Mouse (Mus musculus): ENCODE measurements around the gene Dok5. TPM values are rescaled to one million over a fixed set of nuclear protein-coding genes. Genes with fewer than 3 reads are reported as not detected.

Gene Dok5
- polyA plus RNA-seq, 1 experiment, result 0.02 TPM

DNA sequence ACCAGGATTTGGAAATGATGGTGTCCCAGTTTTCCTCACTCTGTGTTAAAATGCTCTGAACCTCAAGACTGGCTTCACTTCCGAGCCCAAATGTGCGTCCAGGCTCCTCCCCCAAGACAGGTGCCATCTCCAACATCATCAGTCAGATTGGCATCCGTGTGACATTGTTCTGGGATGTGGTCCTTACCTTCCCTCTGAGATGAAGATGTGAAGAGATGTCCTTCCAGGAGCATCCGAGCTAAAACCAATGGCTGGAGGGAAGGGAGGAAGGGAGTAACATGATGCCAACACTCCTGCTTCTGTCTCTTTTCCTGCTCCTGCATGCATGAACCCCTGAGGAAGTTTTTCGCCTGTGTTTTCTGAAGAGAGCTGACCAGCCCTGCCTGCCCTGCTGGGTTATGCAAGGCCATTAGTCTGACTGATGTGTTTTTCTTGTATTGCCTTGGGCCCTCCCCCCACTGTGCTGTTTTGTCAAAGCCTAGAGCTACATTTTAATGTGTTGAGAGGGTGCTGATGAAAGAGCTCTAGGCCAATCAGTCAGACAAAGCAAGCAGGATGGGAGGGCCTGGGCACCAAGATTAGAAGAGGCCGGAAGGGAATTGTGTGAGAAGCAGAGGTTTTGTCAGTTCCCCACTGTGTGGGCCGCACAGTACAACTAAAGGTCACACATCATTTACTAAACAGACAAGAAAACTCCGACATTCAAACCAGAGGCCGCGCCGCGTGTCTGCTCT lies 106.4 kb downstream of the Dok5 start:
- no peaks in the 10 kb centered on the region for H3K36me3 ChIP-seq (ENCODE audit: control insufficient read depth, insufficient read depth)
- H3K4me3 ChIP-seq, result no peak overlapping the region
- no peak for TF ChIP-seq MAX (IDR thresholded peaks at IDR 0.05; ENCODE audit: low read depth)
- TF ChIP-seq E2F4 (IDR thresholded peaks at IDR 0.05; ENCODE audit: insufficient read depth), result no peak
- TF ChIP-seq TCF12 (IDR thresholded peaks at IDR 0.05; ENCODE audit: insufficient read depth, poor library complexity, severe bottlenecking), result no peak
- TF ChIP-seq POLR2AphosphoS2 (IDR thresholded peaks at IDR 0.05; ENCODE audit: insufficient read length, low read depth), result no peak
- no peak for TF ChIP-seq POLR2A (IDR thresholded peaks at IDR 0.05; ENCODE audit: insufficient read length, low read depth)
- no peak for TF ChIP-seq TCF3 (IDR thresholded peaks at IDR 0.05; ENCODE audit: insufficient read length, low read depth)
- no peak for TF ChIP-seq MYOD1 (IDR thresholded peaks at IDR 0.05; ENCODE audit: control insufficient read depth in 1 of 3, insufficient read length in 2 of 3, low read depth in 2 of 3)
- TF ChIP-seq MYOG (IDR thresholded peaks at IDR 0.05; ENCODE audit: control insufficient read depth in 1 of 3, insufficient read depth in 1 of 3, insufficient read length in 2 of 3, low read depth in 2 of 3), result no peak
- TF ChIP-seq SRF (IDR thresholded peaks at IDR 0.05; ENCODE audit: control insufficient read depth, insufficient read length, low read depth), result no peak
- no peak for TF ChIP-seq REST (IDR thresholded peaks at IDR 0.05; ENCODE audit: insufficient read depth, insufficient read length)
- no peak for TF ChIP-seq CEBPB (IDR thresholded peaks at IDR 0.05; ENCODE audit: insufficient read depth, poor library complexity, severe bottlenecking)
- TF ChIP-seq USF1 (IDR thresholded peaks at IDR 0.05; ENCODE audit: low read depth), result no peak
- no peak overlapping the region for H3ac ChIP-seq (ENCODE audit: control insufficient read depth, insufficient read length)
- H3K4me2 ChIP-seq (ENCODE audit: low read depth), result no peak overlapping the region
- no peaks in the 10 kb centered on the region for H3K27me3 ChIP-seq (ENCODE audit: control insufficient read depth, insufficient read depth, insufficient read length)
- no peaks in the 10 kb centered on the region for H3K79me2 ChIP-seq (ENCODE audit: control insufficient read depth, insufficient read depth)

- Histone ChIP-seq H3K27me3 (ENCODE audit: control insufficient read depth, insufficient read depth, insufficient read length) (no peaks in the 10 kb centered on the region), H3K4me3 (no peak overlapping the region), H3ac (ENCODE audit: control insufficient read depth, insufficient read length) (no peak overlapping the region), H3K4me2 (ENCODE audit: low read depth) (no peak overlapping the region), H3K36me3 (ENCODE audit: control insufficient read depth, insufficient read depth) (no peaks in the 10 kb centered on the region), H3K79me2 (ENCODE audit: control insufficient read depth, insufficient read depth) (no peaks in the 10 kb centered on the region)
- TF ChIP-seq E2F4 (IDR thresholded peaks at IDR 0.05; ENCODE audit: insufficient read depth), result no peak
- TF ChIP-seq CEBPB (IDR thresholded peaks at IDR 0.05; ENCODE audit: insufficient read depth, poor library complexity, severe bottlenecking), result no peak
- TF ChIP-seq MAX (IDR thresholded peaks at IDR 0.05; ENCODE audit: low read depth), result no peak
- no peak for TF ChIP-seq SRF (IDR thresholded peaks at IDR 0.05; ENCODE audit: control insufficient read depth, insufficient read length, low read depth)
- TF ChIP-seq MYOD1 (IDR thresholded peaks at IDR 0.05; ENCODE audit: control insufficient read depth in 1 of 3, insufficient read length in 2 of 3, low read depth in 2 of 3), result no peak
- TF ChIP-seq POLR2A (IDR thresholded peaks at IDR 0.05; ENCODE audit: insufficient read length, low read depth), result no peak
- TF ChIP-seq USF1 (IDR thresholded peaks at IDR 0.05; ENCODE audit: low read depth), result no peak
- no peak for TF ChIP-seq REST (IDR thresholded peaks at IDR 0.05; ENCODE audit: insufficient read depth, insufficient read length)
- no peak for TF ChIP-seq TCF3 (IDR thresholded peaks at IDR 0.05; ENCODE audit: insufficient read length, low read depth)
- no peak for TF ChIP-seq POLR2AphosphoS2 (IDR thresholded peaks at IDR 0.05; ENCODE audit: insufficient read length, low read depth)
- TF ChIP-seq MYOG (IDR thresholded peaks at IDR 0.05; ENCODE audit: control insufficient read depth in 1 of 3, insufficient read depth in 1 of 3, insufficient read length in 2 of 3, low read depth in 2 of 3), result no peak
These were observed 109.9 kb downstream of the Dok5 start for GRCm38 (mm10) chr2:170841441-170841965.

- no peaks in the 10 kb centered on the region for H3K27me3 ChIP-seq (ENCODE audit: control insufficient read depth, insufficient read depth, insufficient read length)
- TF ChIP-seq E2F4 (IDR thresholded peaks at IDR 0.05; ENCODE audit: insufficient read depth) (no peak), CEBPB (IDR thresholded peaks at IDR 0.05; ENCODE audit: insufficient read depth, poor library complexity, severe bottlenecking) (no peak), MYOG (IDR thresholded peaks at IDR 0.05; ENCODE audit: control insufficient read depth in 1 of 3, insufficient read depth in 1 of 3, insufficient read length in 2 of 3, low read depth in 2 of 3) (no peak), POLR2A (IDR thresholded peaks at IDR 0.05; ENCODE audit: insufficient read length, low read depth) (no peak), SRF (IDR thresholded peaks at IDR 0.05; ENCODE audit: control insufficient read depth, insufficient read length, low read depth) (no peak)
- no peaks in the 10 kb centered on the region for H3K36me3 ChIP-seq (ENCODE audit: control insufficient read depth, insufficient read depth)
- no peak overlapping the region for H3K4me2 ChIP-seq (ENCODE audit: low read depth)
- H3K79me2 ChIP-seq (ENCODE audit: control insufficient read depth, insufficient read depth), result no peaks in the 10 kb centered on the region
- no peak overlapping the region for H3K4me3 ChIP-seq
- no peak overlapping the region for H3ac ChIP-seq (ENCODE audit: control insufficient read depth, insufficient read length)
These were observed 113.9 kb downstream of the Dok5 start for GRCm38 (mm10) chr2:170845511-170845910.

DNA sequence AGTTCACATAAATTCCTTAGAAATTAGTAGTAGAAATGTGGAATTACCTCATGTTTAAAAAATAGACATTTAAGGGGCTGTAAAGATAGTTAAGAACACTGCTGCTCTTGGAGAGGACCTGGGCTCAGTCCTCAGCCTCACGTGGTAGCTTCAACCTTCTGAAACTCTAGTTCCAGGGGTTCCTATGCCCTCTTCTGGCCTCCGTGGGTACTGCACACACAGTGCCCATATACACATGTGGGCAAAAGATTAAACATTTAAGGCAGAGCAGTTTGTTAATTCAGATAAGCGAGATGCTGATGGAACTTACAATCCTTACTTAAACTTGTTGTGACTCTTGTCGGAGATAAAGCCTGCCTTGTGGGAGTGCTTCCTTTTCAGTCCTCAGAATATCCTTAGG lies 118.5 kb downstream of the Dok5 start:
- Histone ChIP-seq H3ac (ENCODE audit: control insufficient read depth, insufficient read length) (no peak overlapping the region), H3K36me3 (ENCODE audit: control insufficient read depth, insufficient read depth) (no peaks in the 10 kb centered on the region), H3K4me3 (no peak overlapping the region), H3K79me2 (ENCODE audit: control insufficient read depth, insufficient read depth) (no peaks in the 10 kb centered on the region), H3K27me3 (ENCODE audit: control insufficient read depth, insufficient read depth, insufficient read length) (no peaks in the 10 kb centered on the region), H3K4me2 (ENCODE audit: low read depth) (no peak overlapping the region)
- no peak for TF ChIP-seq POLR2AphosphoS2 (IDR thresholded peaks at IDR 0.05; ENCODE audit: insufficient read length, low read depth)
- TF ChIP-seq MYOG (IDR thresholded peaks at IDR 0.05; ENCODE audit: control insufficient read depth in 1 of 3, insufficient read depth in 1 of 3, insufficient read length in 2 of 3, low read depth in 2 of 3), result no peak
- TF ChIP-seq TCF12 (IDR thresholded peaks at IDR 0.05; ENCODE audit: insufficient read depth, poor library complexity, severe bottlenecking), result no peak
- TF ChIP-seq POLR2A (IDR thresholded peaks at IDR 0.05; ENCODE audit: insufficient read length, low read depth), result no peak

DNA sequence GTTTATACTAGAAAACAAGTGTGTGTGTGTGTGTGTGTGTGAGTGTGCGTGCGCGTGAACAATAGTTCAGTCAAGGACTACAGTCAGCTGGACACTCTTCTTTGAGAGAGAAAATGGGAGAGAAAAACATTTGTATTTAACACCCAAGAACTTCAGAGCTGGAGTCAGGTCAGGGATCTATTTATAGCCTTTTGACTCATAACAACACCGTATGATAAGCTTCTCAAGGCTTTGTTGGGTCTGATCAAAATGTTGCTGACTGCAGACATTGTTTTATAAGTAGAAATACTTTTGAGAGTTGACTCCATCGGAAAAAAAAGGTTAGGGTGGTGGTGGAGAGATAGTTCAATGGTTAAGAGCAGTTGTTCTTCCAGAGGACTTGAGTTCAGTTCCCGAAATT lies 120.7 kb downstream of the Dok5 start:
- TF ChIP-seq TCF3 (IDR thresholded peaks at IDR 0.05; ENCODE audit: insufficient read length, low read depth) (no peak), MAX (IDR thresholded peaks at IDR 0.05; ENCODE audit: low read depth) (no peak), POLR2AphosphoS2 (IDR thresholded peaks at IDR 0.05; ENCODE audit: insufficient read length, low read depth) (no peak), E2F4 (IDR thresholded peaks at IDR 0.05; ENCODE audit: insufficient read depth) (no peak), POLR2A (IDR thresholded peaks at IDR 0.05; ENCODE audit: insufficient read length, low read depth) (no peak), MYOD1 (IDR thresholded peaks at IDR 0.05; ENCODE audit: control insufficient read depth in 1 of 3, insufficient read length in 2 of 3, low read depth in 2 of 3) (no peak), REST (IDR thresholded peaks at IDR 0.05; ENCODE audit: insufficient read depth, insufficient read length) (no peak), CEBPB (IDR thresholded peaks at IDR 0.05; ENCODE audit: insufficient read depth, poor library complexity, severe bottlenecking) (no peak), TCF12 (IDR thresholded peaks at IDR 0.05; ENCODE audit: insufficient read depth, poor library complexity, severe bottlenecking) (no peak), SRF (IDR thresholded peaks at IDR 0.05; ENCODE audit: control insufficient read depth, insufficient read length, low read depth) (no peak), MYOG (IDR thresholded peaks at IDR 0.05; ENCODE audit: control insufficient read depth in 1 of 3, insufficient read depth in 1 of 3, insufficient read length in 2 of 3, low read depth in 2 of 3) (no peak), USF1 (IDR thresholded peaks at IDR 0.05; ENCODE audit: low read depth) (no peak)
- Histone ChIP-seq H3K79me2 (ENCODE audit: control insufficient read depth, insufficient read depth) (no peaks in the 10 kb centered on the region), H3K4me3 (no peak overlapping the region), H3ac (ENCODE audit: control insufficient read depth, insufficient read length) (no peak overlapping the region), H3K27me3 (ENCODE audit: control insufficient read depth, insufficient read depth, insufficient read length) (no peaks in the 10 kb centered on the region), H3K36me3 (ENCODE audit: control insufficient read depth, insufficient read depth) (no peaks in the 10 kb centered on the region), H3K4me2 (ENCODE audit: low read depth) (no peak overlapping the region)
